Mouse (Mus musculus): ENCODE data around the gene Elk4.

Elk4 gene

DNA sequence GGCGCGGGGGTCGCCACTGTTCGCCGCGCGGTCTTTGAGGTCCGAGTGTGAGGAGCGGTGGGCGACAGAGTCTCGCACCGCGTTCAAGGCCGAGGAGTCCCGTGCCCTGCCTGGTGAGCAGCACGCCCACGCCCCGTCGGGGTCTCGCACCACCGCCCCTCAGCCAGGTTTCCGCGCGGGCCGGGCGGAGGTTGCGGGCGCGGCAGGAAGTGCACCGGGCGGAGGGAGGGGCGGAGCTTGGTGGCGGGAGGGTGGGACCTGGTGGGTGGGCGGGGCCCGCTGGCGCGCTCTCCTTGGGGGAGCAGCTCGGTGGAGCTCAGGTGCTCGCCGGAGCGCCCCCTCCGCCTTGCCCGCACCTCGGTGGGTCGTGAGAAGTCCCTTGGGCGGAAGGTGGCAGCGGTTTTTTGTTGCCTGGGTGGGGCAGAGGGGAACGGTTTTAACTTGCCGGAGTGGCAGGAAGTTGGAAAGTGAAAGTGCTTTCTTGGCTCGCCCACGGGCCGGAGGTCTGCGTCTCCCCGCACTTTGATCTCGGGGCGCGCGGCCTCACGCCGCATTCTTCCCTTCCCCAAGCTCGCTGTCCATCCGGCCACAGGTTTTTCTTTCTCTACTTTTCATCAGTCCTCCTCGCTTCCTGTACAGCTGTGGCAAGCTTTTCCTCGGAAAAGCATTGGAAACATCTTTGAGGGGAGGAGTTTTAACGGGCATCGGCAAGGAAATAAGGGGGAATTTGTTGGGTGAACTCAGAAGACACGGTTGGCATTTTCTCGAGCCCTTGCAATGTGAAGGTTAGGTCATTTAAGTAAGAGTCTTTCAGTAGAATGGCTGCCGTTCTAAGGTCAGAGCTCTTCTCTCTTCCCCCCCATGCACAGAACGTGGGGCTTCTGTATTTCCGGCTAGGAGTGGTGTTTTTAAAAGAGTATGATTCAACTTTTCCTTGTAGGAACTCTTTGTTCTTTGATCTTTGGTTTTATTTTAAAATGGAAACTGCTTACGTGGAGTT is 721 bp downstream of the Elk4 start:
- in situ Hi-C loops (cut with MboI; ENCODE audit: low pct_unique_long_range_greater_than_20kb in 1 of 2, low sequenced_read_pairs in 2 of 2, unreplicated experiment in 1 of 2) = no loop called here

DNA sequence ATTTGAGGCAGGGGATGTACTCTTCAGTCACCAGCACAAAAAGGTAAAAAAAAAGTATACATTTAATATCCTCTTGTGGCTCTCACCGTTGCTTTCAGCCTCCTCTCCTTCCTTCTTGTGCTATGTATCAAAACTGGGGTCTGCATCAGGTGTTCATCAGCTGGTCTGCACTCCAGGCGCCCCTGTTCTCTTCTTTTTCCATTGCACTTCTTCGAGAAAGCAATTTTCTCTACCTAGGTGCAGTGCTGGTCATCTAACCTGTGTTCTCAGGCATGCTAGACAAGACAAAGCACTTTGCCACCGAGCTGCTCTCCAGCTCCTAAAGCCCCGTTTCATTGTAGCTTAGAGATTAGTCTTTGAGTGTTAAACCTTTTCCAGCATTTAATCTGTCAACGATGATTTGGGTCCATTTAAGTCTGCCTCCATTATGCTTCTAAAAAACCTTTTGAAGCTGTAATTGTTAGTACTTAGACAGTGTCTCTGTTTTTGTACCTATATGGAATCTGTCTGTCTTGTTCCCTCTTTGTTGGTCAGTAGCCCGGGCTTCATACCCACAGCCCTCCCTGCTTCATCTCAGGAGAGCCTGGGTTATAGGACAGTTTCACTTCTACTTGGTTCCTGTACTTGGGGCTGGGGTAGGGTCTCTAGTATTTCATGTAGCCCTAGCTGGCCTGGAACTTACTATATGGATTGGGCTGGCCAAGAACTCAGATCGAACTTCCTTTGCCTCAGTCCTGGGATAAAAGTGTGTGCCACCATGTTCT is 1.7 kb downstream of the Elk4 start:
- in situ Hi-C loops (cut with MboI; ENCODE audit: low pct_unique_long_range_greater_than_20kb in 1 of 2, low sequenced_read_pairs in 2 of 2, unreplicated experiment in 1 of 2) = no loop called here

DNA sequence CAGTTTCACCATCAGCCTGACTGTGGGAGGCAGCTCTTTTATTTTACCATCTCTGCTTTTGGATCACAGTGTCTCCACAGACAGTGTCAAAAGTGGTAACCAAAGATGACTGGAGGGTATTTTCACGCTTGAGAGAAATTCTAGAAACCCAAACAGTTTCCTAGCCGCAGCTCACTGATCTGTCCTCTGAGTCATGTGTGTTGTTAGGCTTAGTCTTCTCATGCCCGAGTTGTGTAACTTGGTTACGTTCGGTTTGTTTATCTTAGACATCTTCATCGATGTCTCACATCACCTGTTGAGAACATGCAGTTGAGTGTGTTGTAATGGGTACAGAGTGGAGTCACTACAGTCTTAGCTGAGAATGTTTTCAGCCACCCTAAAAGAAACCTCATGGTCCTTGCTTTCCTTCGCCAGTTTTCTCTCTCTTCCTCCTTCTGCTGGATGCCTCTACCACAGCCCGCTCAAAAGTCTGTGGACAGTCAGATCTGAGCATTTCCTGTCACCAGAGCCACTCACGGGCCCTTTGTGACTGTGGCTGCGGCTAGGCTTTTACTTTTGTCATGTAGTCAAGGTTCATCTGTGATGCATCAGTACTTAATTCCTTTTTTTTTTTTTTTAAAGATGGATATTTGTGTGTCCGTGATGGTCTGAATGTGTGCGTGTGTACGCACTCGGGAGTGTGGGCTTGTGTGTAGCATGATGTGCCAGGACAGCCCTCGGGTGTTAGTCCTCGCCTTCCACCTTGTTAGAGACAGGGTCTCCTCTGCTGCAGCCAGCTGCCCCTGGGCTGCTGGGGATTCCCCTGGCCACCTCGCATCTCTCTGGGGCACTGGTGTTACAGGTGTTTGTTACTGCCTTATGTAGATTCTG is 3.5 kb downstream of the Elk4 start:
- in situ Hi-C loops (cut with MboI; ENCODE audit: low pct_unique_long_range_greater_than_20kb in 1 of 2, low sequenced_read_pairs in 2 of 2, unreplicated experiment in 1 of 2) = no loop called here

DNA sequence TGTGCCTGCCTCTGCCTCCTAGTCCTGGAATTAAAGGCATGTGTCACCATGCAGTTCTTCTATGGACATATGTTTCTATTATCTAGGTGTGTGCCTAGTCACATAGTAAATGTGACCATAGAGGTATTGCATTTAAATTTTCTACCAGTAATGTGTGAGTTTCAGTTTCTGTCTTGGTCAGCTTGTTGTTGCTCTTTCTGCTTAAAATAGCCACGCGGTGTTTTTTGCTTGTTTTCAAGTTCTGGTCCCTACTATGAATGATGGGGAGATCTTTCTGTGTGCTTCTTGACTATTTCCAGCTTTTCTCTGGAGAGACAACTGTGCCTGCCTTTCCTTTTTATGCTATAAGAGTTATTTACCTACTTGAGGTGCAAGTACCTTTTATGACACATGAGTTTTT is 4.4 kb downstream of the Elk4 start:
- in situ Hi-C loops (cut with MboI; ENCODE audit: low pct_unique_long_range_greater_than_20kb in 1 of 2, low sequenced_read_pairs in 2 of 2, unreplicated experiment in 1 of 2) = no loop called here

DNA sequence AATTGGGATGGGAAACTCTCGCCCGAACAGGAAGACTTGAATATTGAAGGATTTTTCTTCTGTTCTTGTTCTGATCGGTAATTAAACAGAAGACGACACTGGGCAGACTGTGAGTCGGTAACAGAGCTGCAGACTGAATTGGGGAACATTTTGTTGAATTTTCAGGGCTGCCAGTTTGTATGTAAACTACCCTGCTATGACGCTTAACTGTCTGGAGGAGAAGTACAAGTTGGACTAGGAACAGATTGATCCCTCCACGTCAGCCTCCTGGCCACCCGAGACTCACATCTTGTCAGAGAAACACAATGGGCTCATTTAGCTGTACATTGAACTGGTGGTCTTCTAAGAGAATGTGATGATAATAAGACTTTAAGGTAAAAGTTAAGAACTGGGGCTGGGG is 5.5 kb downstream of the Elk4 start:
- in situ Hi-C loops (cut with MboI; ENCODE audit: low pct_unique_long_range_greater_than_20kb in 1 of 2, low sequenced_read_pairs in 2 of 2, unreplicated experiment in 1 of 2) = no loop called here

DNA sequence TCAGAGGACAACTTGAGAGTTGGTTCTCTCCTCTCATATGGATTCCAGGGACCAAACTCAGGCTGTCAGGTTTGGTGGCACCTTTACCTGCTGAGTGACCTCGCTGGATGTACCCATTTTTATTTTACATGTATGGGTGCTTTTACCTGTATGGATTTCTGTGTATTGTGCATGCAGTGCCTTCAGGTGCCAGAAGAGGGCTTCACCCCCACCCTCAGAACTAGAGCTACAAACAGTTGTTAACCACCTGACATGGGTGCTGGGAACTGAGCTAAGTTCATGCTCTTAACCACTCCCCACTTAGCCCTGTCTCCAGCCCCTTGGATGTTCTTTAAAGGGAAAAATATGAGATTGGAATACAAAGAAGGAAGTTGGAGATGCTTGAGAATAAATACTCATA is 7.4 kb downstream of the Elk4 start:
- in situ Hi-C loops (cut with MboI; ENCODE audit: low pct_unique_long_range_greater_than_20kb in 1 of 2, low sequenced_read_pairs in 2 of 2, unreplicated experiment in 1 of 2) = no loop called here

DNA sequence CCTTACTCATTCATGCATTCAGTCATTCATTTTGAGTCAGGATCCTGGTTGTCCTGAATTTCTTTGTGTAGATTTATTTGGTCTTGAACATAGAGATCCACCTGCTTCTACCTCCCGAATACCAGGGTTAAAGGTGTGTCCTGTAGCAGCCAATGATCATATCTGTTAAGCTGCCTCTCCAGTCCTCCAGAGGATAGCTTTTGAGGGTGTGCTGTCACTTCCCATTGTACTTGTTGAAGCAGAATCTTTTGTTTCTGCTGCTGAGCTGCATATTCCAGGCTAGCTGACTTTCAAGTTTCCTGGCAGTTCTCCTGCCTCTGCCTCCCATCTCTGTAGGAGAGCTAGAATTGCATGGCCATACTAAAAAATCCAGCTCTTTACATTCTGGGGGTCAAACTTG is 9.3 kb downstream of the Elk4 start:
- in situ Hi-C loops (cut with MboI; ENCODE audit: low pct_unique_long_range_greater_than_20kb in 1 of 2, low sequenced_read_pairs in 2 of 2, unreplicated experiment in 1 of 2) = no loop called here

DNA sequence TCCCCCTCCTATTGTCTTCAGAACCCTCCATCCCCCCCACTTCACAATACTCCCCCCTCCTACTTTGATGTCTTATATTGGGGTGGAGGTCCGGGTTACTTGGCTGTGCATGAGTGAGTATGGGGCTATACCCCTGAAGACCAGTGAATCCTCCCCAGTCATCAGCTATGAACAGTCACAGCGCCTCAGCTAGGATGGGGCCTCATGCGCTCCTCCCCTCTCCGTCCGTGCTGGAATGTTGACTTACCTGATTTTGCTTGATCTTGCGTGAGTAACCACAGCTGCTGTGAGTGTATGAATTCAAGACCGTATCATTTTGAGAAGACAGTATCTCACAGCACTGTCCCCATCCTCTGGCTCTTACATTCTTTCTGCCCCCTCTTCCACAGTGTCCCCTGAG is 12.5 kb downstream of the Elk4 start:
- in situ Hi-C loops (cut with MboI; ENCODE audit: low pct_unique_long_range_greater_than_20kb in 1 of 2, low sequenced_read_pairs in 2 of 2, unreplicated experiment in 1 of 2) = no loop called here

DNA sequence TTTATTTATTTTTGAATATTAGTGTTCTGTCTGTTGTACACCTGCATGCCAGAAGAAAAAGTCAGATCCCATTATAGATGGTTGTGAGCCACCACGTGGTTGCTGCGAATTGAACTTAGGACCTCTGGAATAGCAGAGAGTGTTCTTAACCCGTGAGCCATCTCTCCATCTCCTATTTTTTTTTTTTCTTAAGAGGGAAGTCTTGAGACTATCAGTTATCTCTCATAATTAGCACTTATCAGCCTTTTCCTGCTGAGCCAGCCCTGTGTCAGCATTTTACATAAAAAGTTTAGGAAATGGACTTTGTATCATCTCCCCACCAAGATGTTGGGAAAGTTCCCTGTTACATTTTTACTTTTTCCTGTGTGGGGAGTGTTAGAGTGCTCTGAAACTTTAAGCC is 14.7 kb downstream of the Elk4 start:
- in situ Hi-C loops (cut with MboI; ENCODE audit: low pct_unique_long_range_greater_than_20kb in 1 of 2, low sequenced_read_pairs in 2 of 2, unreplicated experiment in 1 of 2) = no loop called here

DNA sequence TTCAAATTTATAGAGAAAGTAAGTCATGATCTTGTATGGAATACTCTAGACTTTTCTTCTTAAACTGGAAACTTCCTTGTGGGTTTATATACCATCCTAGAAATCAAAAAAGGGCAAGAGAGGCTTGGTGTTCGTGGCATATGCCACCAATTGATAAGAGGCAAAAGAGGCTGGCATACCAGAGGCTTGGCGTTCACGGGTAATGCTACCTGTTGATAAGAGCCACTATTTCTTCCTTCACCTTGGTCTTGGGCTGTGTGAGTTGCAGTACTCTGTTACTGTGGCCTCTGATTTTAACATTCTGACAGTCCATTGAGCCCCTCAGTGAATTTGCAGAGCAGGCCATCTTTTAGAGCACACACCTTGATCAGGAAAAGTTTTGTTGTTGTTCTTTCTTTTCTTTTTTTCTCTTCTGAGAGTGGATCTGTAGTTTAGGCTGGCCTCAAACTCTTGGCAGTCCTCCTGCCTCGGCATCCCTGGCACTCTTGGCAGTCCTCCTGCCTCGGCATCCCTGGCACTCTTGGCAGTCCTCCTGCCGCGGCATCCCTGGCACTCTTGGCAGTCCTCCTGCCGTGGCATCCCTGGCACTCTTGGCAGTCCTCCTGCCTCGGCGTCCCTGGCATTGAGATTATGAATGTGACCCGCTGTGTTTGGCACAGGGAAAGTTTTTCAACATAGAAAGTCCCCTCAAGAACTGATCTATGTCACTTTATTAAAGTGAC is 19.7 kb downstream of the Elk4 start:
- in situ Hi-C loops (cut with MboI; ENCODE audit: low pct_unique_long_range_greater_than_20kb in 1 of 2, low sequenced_read_pairs in 2 of 2, unreplicated experiment in 1 of 2) = no loop called here

DNA sequence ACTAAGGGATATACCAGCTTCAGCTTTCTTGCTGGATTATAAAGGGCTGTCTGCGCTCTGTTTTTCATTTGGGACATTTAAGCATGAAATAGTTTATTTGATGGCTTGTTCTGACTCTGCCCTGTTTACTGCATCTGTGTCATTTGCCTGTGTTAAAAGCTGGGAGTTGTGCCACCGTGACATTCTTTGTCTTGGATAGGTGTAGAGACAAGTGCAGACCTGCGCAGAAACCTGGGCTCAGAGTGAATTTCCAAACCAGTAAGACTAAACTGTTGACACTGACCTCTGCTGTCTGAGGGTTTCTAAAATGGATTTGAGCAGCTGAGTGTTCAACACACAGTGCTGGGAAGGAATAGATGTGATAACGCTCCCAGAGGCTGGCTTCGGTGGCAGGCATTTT is 20.6 kb downstream of the Elk4 start:
- in situ Hi-C loops (cut with MboI; ENCODE audit: low pct_unique_long_range_greater_than_20kb in 1 of 2, low sequenced_read_pairs in 2 of 2, unreplicated experiment in 1 of 2) = no loop called here

DNA sequence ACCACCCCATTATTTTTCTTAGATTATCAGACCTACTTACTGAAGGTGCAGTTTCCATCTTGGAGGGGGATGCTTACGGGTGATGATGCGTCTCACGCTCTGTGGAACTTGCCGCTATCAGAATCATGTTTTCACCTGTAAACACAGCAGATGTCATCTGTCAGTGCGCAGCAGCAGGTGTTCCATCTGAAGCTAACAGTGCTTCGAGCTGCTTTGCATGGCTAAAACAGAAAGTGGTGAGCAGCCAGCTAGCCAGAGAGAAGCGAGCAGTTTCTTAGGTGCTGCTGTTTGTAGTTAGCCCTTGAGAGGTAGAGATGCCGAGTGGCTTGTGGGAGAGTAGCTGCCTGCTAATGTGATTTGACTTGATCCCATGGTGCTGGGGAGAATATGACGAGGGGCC is 21.0 kb downstream of the Elk4 start:
- in situ Hi-C loops (cut with MboI; ENCODE audit: low pct_unique_long_range_greater_than_20kb in 1 of 2, low sequenced_read_pairs in 2 of 2, unreplicated experiment in 1 of 2) = no loop called here

DNA sequence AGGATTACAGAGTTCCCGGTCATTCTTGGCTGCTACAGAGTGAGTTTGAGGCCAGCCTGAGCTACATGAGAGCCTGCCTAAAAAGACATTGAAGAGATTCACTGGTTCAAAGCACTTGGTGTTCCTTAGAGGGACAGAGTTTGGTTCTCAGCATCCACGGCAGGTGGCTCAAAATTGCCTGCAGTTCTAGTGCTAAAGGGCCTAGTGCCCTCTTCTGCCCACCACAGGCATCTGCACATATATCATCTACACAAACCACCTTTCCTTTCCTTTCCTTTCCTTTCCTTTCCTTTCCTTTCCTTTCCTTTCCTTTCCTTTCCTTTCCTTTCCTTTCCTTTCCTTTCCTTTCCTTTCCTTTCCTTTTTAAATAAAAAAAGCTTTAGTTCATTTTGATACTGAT is 23.2 kb downstream of the Elk4 start:
- in situ Hi-C loops (cut with MboI; ENCODE audit: low pct_unique_long_range_greater_than_20kb in 1 of 2, low sequenced_read_pairs in 2 of 2, unreplicated experiment in 1 of 2) = no loop called here

DNA sequence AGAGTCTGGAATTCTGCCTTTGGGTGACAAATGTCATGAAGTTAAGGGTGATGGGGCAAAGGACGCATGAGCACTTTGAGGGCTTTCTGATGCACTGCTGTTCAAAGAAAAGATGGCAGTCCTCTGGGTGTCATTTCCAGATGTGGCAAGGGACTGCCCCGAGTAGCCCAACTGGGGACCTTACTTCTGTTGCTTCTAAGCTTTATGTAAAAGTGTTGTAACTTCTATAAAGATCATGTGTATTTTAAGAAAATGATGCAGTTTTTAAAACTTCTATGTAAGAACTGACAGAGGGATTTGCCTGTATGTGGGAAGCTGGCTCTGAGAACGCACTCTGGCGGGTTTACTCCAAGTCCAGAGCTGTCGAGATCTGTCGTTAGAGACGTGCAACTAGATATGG is 24.8 kb downstream of the Elk4 start:
- in situ Hi-C loops (cut with MboI; ENCODE audit: low pct_unique_long_range_greater_than_20kb in 1 of 2, low sequenced_read_pairs in 2 of 2, unreplicated experiment in 1 of 2) = no loop called here

DNA sequence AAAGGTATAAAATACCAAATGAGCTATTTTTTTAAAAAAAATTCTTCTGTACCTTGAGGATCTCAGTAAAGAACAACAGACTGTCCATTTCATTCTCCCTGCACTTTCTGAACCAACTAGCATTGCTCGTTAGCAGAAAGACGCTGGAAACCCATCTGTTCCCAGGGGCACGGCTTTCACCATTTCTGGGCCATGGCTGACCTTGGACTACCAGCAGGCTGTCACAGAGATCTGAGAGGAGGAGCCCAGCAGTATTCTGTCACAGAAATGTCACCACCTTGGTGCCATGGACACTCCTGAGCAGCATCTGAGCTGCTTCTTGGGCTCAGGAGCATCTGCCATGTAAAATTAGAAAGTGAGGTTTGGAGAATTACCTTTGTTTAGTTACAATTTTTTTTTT is 30.3 kb downstream of the Elk4 start:
- in situ Hi-C loops (cut with MboI; ENCODE audit: low pct_unique_long_range_greater_than_20kb in 1 of 2, low sequenced_read_pairs in 2 of 2, unreplicated experiment in 1 of 2) = no loop called here

DNA sequence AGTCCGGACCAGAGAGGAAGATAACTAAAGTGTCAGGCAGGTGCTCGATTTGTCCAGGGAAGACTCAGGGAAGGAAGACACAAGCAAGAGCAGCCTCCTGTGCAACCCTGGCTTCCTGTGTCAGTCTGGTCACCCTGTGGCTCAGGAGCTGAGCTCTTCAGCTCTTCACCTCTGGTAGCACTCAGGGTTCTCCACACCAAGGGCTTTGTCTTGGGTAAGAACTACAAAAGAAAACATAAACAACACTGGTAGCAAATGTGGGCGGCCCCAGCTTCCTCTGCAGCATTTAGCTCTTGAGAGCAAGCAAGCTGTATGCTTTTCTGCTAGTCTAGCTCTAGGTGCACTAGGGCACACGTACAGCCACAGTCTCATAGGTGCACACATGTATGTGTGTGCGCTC is 31.3 kb downstream of the Elk4 start:
- in situ Hi-C loops (cut with MboI; ENCODE audit: low pct_unique_long_range_greater_than_20kb in 1 of 2, low sequenced_read_pairs in 2 of 2, unreplicated experiment in 1 of 2) = no loop called here

DNA sequence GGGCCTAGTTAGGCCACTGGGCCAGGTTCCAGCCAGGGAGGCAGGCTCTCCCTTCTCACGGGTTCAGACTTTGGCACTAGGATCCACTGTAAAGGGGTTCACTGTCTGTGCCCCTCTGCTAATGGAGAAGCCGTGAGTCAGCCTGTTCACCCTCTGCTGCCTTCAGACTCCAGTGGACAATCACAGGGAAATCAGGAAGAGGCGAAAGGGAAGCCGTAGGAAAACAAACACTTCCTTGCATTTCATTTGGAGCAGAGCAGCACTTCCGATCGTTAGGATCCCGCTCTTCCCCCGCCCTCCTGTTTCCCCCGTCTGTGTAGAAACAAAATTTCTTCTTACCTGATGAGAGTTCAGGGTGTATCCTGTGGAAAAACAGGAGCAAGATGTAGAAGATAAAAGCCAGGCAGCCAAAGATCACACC is 32.8 kb downstream of the Elk4 start:
- in situ Hi-C loops (cut with MboI; ENCODE audit: low pct_unique_long_range_greater_than_20kb in 1 of 2, low sequenced_read_pairs in 2 of 2, unreplicated experiment in 1 of 2) = no loop called here

DNA sequence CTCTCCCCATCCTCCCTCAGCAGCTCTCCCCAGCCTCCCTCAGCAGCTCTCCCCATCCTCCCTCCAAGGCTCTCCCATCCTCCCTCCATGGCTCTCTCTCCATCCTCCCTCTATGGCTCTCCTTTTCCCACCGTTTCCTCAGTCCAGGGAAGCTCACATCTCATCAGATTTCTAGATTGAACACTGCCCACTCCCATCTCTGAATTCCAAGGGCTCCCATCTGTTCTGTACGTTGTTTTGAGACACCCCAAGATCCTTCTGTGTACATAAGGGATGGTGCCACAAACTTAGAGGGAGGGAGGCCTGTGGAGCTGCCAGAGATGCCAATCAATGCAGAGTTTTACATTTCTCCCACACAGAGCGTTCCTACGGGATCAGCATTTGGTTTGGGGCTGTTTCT is 36.4 kb downstream of the Elk4 start:
- in situ Hi-C loops (cut with MboI; ENCODE audit: low pct_unique_long_range_greater_than_20kb in 1 of 2, low sequenced_read_pairs in 2 of 2, unreplicated experiment in 1 of 2) = no loop called here

Measured in mouse embryonic stem cell (cell line).